Mouse (Mus musculus) heart, embryonic 11.5 days (tissue): ENCODE results near the gene Wdr74. TPM values are rescaled to one million over a fixed set of nuclear protein-coding genes. Genes with fewer than 3 reads are reported as not detected.
A peak's percentile ranks its signal among the peaks of the same experiment; 100 is the strongest.

ENCODE experiments used
- ATAC-seq: fragments of 200-750 bp; cut with Nextera tagmentation; replicated peaks from 2 replicates; pipeline ENCODE4 v1.8.0; 2017; ENCODE audit warnings: moderate library complexity; ENCODE audit not compliant: insufficient number of reproducible peaks, low FRiP score, low TSS enrichment
- H3K27ac ChIP-seq: fragments of 300-500 bp; sonication (generic); 2 replicates; pipeline ENCODE4 v1.5.1; 2014; ENCODE audit warnings: mild to moderate bottlenecking, low read depth, low read length
- H3K27me3 ChIP-seq: fragments of 300-500 bp; sonication (generic); 2 replicates; pipeline ENCODE4 v1.6.1; 2014; ENCODE audit warnings: mild to moderate bottlenecking, low read length, mixed read lengths; ENCODE audit not compliant: control insufficient read depth, insufficient read depth
- H3K36me3 ChIP-seq: fragments of 300-500 bp; sonication (generic); 2 replicates; pipeline ENCODE4 v1.6.1; 2014; ENCODE audit warnings: mild to moderate bottlenecking, low read length, moderate library complexity, mixed read lengths; ENCODE audit not compliant: control insufficient read depth, insufficient read depth
- H3K4me1 ChIP-seq: fragments of 300-500 bp; sonication (generic); 2 replicates; pipeline ENCODE4 v1.6.1; 2014; ENCODE audit warnings: low read length; ENCODE audit not compliant: control insufficient read depth, insufficient read depth
- H3K4me2 ChIP-seq: fragments of 300-500 bp; sonication (generic); 2 replicates; pipeline ENCODE4 v1.6.1; 2014; ENCODE audit warnings: mild to moderate bottlenecking, moderate library complexity
- H3K4me3 ChIP-seq: fragments of 300-500 bp; sonication (generic); 2 replicates; pipeline ENCODE4 v1.5.1; 2014; ENCODE audit warnings: low read depth, low read length
- H3K9ac ChIP-seq: fragments of 300-500 bp; sonication (generic); 2 replicates; pipeline ENCODE4 v1.6.1; 2014; ENCODE audit warnings: mild to moderate bottlenecking, low read depth, low read length, moderate library complexity
- H3K9me3 ChIP-seq: fragments of 300-500 bp; sonication (generic); replicated peaks from 2 replicates; pipeline ENCODE4 v1.6.1; 2016; ENCODE audit warnings: low read length; ENCODE audit not compliant: control insufficient read depth
- WGBS: fragments of 180-500 bp; shearing (Covaris S2); extraction: QIAGEN DNeasy Blood & Tissue Kit; methylation state at CpG from one replicate; pipeline ENCODE4 v1.1.7; 2014; ENCODE audit not compliant: insufficient replicate concordance; 5-methylcytosine and 5-hydroxymethylcytosine counted together
- polyA plus RNA-seq: library from polyadenylated mRNA; unstranded; fragments of >200 nt; fragmentation: Nextera tagmentation; extraction: Ambion mirVana; gene quantifications from 2 replicates; pipeline ENCODE4 v1.2.1, GENCODE M21; 2014

Wdr74 gene
- polyA plus RNA-seq, 1 experiment from 2014 or later, result 58.8 TPM

DNA sequence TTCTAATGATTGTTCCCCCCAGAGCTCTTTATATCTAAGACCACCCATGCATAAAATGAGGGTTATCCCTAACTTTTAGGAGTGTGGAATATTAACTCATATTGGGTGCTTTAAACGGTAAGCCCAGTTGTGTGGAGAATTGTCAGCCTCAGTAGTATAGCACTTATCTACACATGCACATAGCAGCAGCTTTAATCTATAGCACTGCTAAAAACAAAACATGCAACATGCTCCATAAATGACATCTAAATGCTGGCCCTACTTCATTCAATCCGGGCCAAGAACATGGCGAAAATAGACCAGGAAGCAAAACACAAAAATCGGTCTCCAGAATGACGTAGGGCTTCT, 13.1 kb upstream of the Wdr74 start:
- ATAC-seq, result no peak
- WGBS, result 0% methylated on average over 5 of the region's 5 CpGs

DNA sequence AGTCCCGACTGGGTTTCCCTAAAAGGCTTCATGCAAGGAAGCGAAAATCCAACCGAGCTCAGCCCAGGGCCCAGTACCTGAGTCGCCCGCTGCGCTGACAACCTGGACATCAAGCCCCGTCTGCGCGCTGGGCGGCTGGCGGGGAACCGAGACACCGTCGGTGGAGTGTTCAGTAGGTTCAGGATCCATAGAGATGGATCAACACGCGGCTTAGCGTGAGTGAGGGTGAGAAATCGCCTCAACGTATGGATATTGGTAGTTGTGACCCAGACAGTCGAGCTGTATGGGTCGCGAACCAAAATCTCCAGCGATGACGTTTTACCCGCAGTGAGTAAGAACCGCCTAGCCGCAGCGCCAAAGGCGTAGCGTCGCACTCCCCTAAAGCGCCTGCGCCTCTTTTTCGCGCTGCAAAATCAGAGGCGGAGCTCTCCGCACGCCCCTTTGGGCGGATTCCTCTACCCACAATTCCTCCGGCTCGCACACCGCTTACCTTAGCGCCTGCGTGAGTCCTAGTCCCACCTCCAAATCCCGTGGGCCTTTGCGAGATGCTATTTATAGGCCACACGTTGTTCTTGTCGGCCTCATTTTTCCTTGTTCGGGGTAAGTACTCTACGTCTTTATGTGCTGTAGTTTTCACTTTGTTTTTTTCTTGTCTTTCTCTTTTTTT, 12.6 kb upstream of the Wdr74 start, which contains the start of gene Slc3a2:
Gene Slc3a2, minus strand, starts transcription at position 463 of the 667 bp plus-strand sequence.
- H3K4me1 ChIP-seq, result peaks cover 15% of the 10 kb centered on the region
- under 1% methylated on average over 50 of the region's 50 CpGs for WGBS
- no peaks in the 10 kb centered on the region for H3K9me3 ChIP-seq
- peaks cover 20% of the 10 kb centered on the region for H3K36me3 ChIP-seq
- H3K27ac ChIP-seq, result peak within 1 kb of the TSS; percentile 96
- H3K27me3 ChIP-seq, result no peaks in the 10 kb centered on the region
- peak within 1 kb of the TSS; percentile 95 for H3K9ac ChIP-seq
- peak; percentile 93 for ATAC-seq
- H3K4me3 ChIP-seq, result peak within 1 kb of the TSS; percentile 80
- H3K4me2 ChIP-seq, result peak within 1 kb of the TSS; percentile 92

More for the DNA sequence above, 13.1 kb upstream of the Wdr74 start:
- peak overlapping the region; percentile 80 for H3K4me3 ChIP-seq
- H3K9ac ChIP-seq, result peak overlapping the region; percentile 95
- H3K4me2 ChIP-seq, result peak overlapping the region; percentile 92
- H3K27me3 ChIP-seq, result no peaks in the 10 kb centered on the region
- peaks cover 20% of the 10 kb centered on the region for H3K36me3 ChIP-seq
- peaks cover 15% of the 10 kb centered on the region for H3K4me1 ChIP-seq
- no peaks in the 10 kb centered on the region for H3K9me3 ChIP-seq
- peak overlapping the region; percentile 96 for H3K27ac ChIP-seq

DNA sequence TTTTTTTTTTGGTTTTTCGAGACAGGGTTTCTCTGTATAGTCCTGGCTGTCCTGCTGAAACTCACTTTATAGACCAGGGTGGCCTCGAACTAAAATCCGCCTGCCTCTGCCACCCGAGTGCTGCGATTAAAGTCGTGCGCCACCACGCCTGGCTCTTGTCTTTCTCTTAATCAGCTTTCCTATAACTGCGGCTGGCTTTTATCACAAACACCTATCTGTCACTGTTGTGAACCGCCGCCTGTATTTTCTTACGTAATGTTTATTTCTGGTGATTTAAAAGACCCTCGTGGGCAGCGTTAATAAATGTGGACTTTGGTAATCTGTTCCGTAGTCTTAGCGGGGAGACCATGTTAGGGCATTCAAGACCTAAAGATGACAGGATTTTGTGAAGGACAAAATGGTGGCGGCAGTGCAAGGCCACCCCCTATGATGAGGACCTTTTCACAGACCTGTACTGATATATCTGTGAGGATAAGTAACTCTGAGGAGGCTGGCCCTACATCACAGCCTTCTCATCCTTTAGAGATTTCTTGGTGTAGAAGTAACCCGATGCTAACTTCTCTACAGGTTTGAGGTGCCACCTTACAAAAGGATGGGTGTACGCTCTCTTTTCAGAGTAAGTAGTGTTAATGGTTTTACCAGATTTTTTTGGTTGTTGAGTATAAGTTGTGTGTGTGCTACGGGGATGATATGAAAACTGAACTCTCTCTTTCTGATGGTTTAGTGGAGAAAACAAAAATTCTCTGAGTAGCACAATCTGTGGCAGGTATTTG, 11.9 kb upstream of the Wdr74 start:
- peak overlapping the region; percentile 95 for H3K9ac ChIP-seq
- no peaks in the 10 kb centered on the region for H3K27me3 ChIP-seq
- no peaks in the 10 kb centered on the region for H3K9me3 ChIP-seq
- peaks cover 20% of the 10 kb centered on the region for H3K36me3 ChIP-seq
- no peak for ATAC-seq
- peak overlapping the region; percentile 80 for H3K4me3 ChIP-seq
- peak overlapping the region; percentile 92 for H3K4me2 ChIP-seq
- H3K27ac ChIP-seq, result peak overlapping the region; percentile 87
- peaks cover 15% of the 10 kb centered on the region for H3K4me1 ChIP-seq
- WGBS, result under 1% methylated on average over 20 of the region's 20 CpGs

- peak overlapping the region; percentile 92 for H3K4me2 ChIP-seq
- 2% methylated on average over 2 of the region's 2 CpGs for WGBS
- no peaks in the 10 kb centered on the region for H3K9me3 ChIP-seq
- H3K4me1 ChIP-seq, result peaks cover 15% of the 10 kb centered on the region
- peak overlapping the region; percentile 80 for H3K4me3 ChIP-seq
- H3K27me3 ChIP-seq, result no peaks in the 10 kb centered on the region
- ATAC-seq, result no peak
- H3K9ac ChIP-seq, result peak overlapping the region; percentile 95
- peaks cover 20% of the 10 kb centered on the region for H3K36me3 ChIP-seq
- peak overlapping the region; percentile 87 for H3K27ac ChIP-seq
Observed at GRCm38 (mm10) chr19:8724392-8724791, 11.2 kb upstream of the Wdr74 start.

GRCm38 (mm10) chr19:8725081-8725613, 10.5 kb upstream of the Wdr74 start:
- H3K27me3 ChIP-seq, result no peaks in the 10 kb centered on the region
- peaks cover 20% of the 10 kb centered on the region for H3K36me3 ChIP-seq
- no peak for ATAC-seq
- 65% methylated on average over 4 of the region's 4 CpGs for WGBS
- no peaks in the 10 kb centered on the region for H3K9me3 ChIP-seq
- H3K4me3 ChIP-seq, result peak overlapping the region; percentile 80
- H3K4me1 ChIP-seq, result peaks cover 15% of the 10 kb centered on the region
- 0 out of 2 replicates have a peak overlapping the region, but pooled peaks have one; percentile 46 for H3K27ac ChIP-seq
- H3K4me2 ChIP-seq, result peak overlapping the region; percentile 92
- H3K9ac ChIP-seq, result peak overlapping the region; percentile 95

- no peak overlapping the region for H3K9ac ChIP-seq
- WGBS, result 28% methylated on average over 3 of the region's 3 CpGs
- peaks cover 14% of the 10 kb centered on the region for H3K4me1 ChIP-seq
- H3K27ac ChIP-seq, result no peak overlapping the region
- no peaks in the 10 kb centered on the region for H3K27me3 ChIP-seq
- H3K9me3 ChIP-seq, result no peaks in the 10 kb centered on the region
- H3K36me3 ChIP-seq, result peaks cover 20% of the 10 kb centered on the region
- no peak for ATAC-seq
- H3K4me2 ChIP-seq, result no peak overlapping the region; the same call in 1 of the 2 replicates
- no peak overlapping the region for H3K4me3 ChIP-seq
Observed at GRCm38 (mm10) chr19:8726609-8727390, 8.8 kb upstream of the Wdr74 start.

- Histone ChIP-seq H3K9me3 (no peaks in the 10 kb centered on the region), H3K9ac (no peak overlapping the region), H3K4me3 (no peak overlapping the region), H3K4me2 (no peak overlapping the region), H3K4me1 (peaks cover 9% of the 10 kb centered on the region), H3K36me3 (peaks cover 20% of the 10 kb centered on the region), H3K27me3 (no peaks in the 10 kb centered on the region), H3K27ac (no peak overlapping the region)
- WGBS, result 24% methylated on average over 5 of the region's 5 CpGs
- no peak for ATAC-seq
Observed at GRCm38 (mm10) chr19:8727495-8728114, 8.0 kb upstream of the Wdr74 start.
